Mouse (Mus musculus) lung, postnatal 0 days (tissue): ENCODE measurements at regions not wholly inside any gene's neighbourhood (a gene's known extent, or its start where the extent isn't known, plus 50 kb on each side); places are given as distances from the start of the nearest gene placed in this dataset.

ENCODE experiments used
- ATAC-seq: fragments of 200-750 bp; cut with Nextera tagmentation; 2 replicates; pipeline ENCODE4 v1.8.0; 2017; ENCODE audit warnings: moderate library complexity
- DNase-seq: peaks from one replicate; pipeline ENCODE4 v3.0.0-alpha.2; 2016; ENCODE audit warnings: low spot score
- H3K27ac ChIP-seq: fragments of 300-500 bp; sonication (generic); 2 replicates; pipeline ENCODE4 v1.5.1; 2014; ENCODE audit warnings: antibody characterized with exemption, mild to moderate bottlenecking, low read length, mixed read lengths
- H3K27me3 ChIP-seq: fragments of 300-500 bp; sonication (generic); replicated peaks from 2 replicates; pipeline ENCODE4 v1.6.1; 2014; ENCODE audit warnings: low read length, mixed read lengths; ENCODE audit not compliant: insufficient read depth
- H3K36me3 ChIP-seq: fragments of 300-500 bp; sonication (generic); 2 replicates; pipeline ENCODE4 v1.6.1; 2014; ENCODE audit warnings: low read length, mixed read lengths; ENCODE audit not compliant: insufficient read depth
- H3K4me1 ChIP-seq: fragments of 300-500 bp; sonication (generic); 2 replicates; pipeline ENCODE4 v1.6.1; 2014; ENCODE audit warnings: antibody characterized with exemption, low read depth, low read length, mixed read lengths; ENCODE audit not compliant: insufficient read depth
- H3K4me2 ChIP-seq: fragments of 300-500 bp; sonication (generic); replicated peaks from 2 replicates; pipeline ENCODE4 v1.6.1; 2014; ENCODE audit warnings: low read depth, mild to moderate bottlenecking, low read length, moderate library complexity, mixed read lengths
- H3K4me3 ChIP-seq: fragments of 300-500 bp; sonication (generic); 2 replicates; pipeline ENCODE4 v1.5.1; 2014; ENCODE audit warnings: low read depth, low read length
- H3K9ac ChIP-seq: fragments of 300-500 bp; sonication (generic); replicated peaks from 2 replicates; pipeline ENCODE4 v1.6.1; 2014; ENCODE audit warnings: low read depth, mild to moderate bottlenecking
- H3K9me3 ChIP-seq: fragments of 300-500 bp; sonication (generic); 2 replicates; pipeline ENCODE4 v1.6.1; 2016; ENCODE audit warnings: low read length, mixed read lengths
- CTCF ChIP-seq: IDR thresholded peaks from 2 replicates; pipeline ENCODE4 v1.5.1; 2016; ENCODE audit warnings: antibody characterized with exemption, mild to moderate bottlenecking
- EP300 ChIP-seq: IDR thresholded peaks from 2 replicates; pipeline ENCODE4 v1.6.1; 2016; ENCODE audit warnings: antibody characterized with exemption, mild to moderate bottlenecking, control low read depth
- WGBS: fragments of 180-500 bp; shearing (Covaris S2); extraction: QIAGEN DNeasy Blood & Tissue Kit; methylation state at CpG from one replicate; pipeline ENCODE4 v1.1.7; 2014; 5-methylcytosine and 5-hydroxymethylcytosine counted together

DNA sequence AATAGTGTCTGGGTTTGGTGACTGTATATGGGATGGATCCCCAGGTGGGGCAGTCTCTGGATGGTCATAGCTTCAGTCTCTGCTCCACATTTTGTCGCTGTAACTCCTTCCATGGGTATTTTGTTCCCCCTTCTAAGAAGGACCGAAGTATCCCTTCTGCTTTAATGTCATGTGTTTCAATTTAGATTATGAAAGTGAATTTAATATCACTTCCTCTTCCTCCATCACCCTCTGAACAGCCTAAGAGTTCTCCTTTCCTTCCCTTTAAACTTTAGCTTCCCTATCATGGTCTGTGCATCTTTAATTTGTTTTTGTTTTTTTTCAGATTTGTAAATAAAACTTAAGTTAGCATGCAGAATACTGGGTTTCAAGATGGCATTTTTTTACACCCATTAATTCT, 211.0 kb upstream of the Phyhipl start:
- H3K27ac ChIP-seq, result no peak overlapping the region
- no peaks in the 10 kb centered on the region for H3K4me1 ChIP-seq
- no peak overlapping the region for H3K4me3 ChIP-seq
- no peaks in the 10 kb centered on the region for H3K36me3 ChIP-seq
- no peak for DNase-seq
- no peak for TF ChIP-seq EP300
- TF ChIP-seq CTCF, result no peak
- WGBS, result 91% methylated on average over 2 of the region's 2 CpGs
- no peaks in the 10 kb centered on the region for H3K27me3 ChIP-seq
- H3K9me3 ChIP-seq, result no peaks in the 10 kb centered on the region
- no peak overlapping the region for H3K9ac ChIP-seq
- no peak for ATAC-seq
- no peak overlapping the region for H3K4me2 ChIP-seq

GRCm38 (mm10) chr10:70864650-70865049, 208.9 kb upstream of the Phyhipl start:
- Histone ChIP-seq H3K27ac (no peak overlapping the region), H3K27me3 (no peaks in the 10 kb centered on the region), H3K9me3 (no peaks in the 10 kb centered on the region), H3K4me2 (no peak overlapping the region), H3K4me1 (no peaks in the 10 kb centered on the region), H3K9ac (no peak overlapping the region), H3K4me3 (no peak overlapping the region), H3K36me3 (no peaks in the 10 kb centered on the region)
- 76% methylated on average over 5 of the region's 5 CpGs for WGBS
- TF ChIP-seq CTCF (no peak), EP300 (no peak)
- ATAC-seq (no peak), DNase-seq (no peak)

DNA sequence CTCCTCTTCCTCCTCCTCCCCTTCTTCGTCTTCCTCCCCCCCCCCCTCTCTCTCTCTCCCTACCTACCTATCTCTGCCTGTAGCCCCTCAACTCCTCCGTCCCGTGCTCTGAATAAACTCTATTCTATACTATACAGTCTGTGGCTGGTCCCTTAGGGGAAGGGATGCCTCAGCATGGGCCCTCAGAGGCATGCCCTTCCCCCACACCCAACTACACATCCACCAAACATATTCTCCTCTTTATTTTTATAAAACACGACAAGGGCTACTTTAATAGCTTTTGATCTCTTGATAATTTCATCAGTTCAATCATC, 206.2 kb upstream of the Phyhipl start:
- Histone ChIP-seq H3K36me3 (no peaks in the 10 kb centered on the region), H3K9me3 (no peaks in the 10 kb centered on the region), H3K4me3 (no peak overlapping the region), H3K4me1 (no peaks in the 10 kb centered on the region), H3K27me3 (no peaks in the 10 kb centered on the region), H3K4me2 (no peak overlapping the region), H3K9ac (no peak overlapping the region), H3K27ac (no peak overlapping the region)
- no peak for ATAC-seq
- TF ChIP-seq CTCF (no peak), EP300 (no peak)
- WGBS, result 51% methylated on average over 3 of the region's 4 CpGs
- DNase-seq, result no peak

DNA sequence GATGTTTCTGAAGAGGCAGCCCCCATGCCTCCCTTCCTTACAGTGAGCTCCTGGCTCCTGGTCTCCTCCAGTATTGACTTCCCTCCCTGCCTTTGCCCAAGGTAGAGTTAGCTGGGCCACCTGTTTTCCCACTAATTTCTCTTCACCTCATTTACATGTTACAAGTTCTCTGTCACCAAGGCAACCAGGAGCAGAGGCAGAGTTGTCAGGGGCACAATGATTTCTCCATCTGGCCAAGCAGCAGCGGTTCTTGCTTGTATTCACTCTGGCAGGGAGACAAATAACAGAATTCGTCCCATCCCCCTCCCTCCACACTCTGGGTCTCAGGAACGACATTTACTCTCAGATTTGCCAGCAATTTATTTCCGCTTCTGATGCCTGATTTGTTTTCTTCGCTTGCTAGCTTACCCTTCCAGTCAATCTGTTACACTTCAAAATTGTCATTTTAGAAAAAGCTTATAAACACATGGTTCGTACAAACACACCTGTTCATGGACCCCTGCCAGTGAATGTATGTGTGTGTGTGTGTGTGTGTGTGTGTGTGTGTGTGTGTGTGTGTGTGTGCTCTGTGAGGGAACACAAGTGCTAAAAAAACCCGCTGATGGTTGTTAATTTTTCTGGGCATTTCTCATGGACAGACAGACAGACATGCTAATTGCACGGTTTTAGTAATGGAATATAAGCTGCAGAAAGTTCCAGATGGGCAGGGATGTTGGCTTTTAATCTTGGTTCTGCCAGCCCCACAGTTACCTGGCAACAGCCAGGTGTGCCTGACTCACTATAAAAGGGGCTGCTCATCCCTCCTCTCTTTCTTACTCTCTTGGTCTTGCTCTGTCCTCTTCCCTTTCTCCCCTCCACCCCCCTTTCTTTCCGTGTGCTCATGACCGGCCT, 205.6 kb upstream of the Phyhipl start:
- DNase-seq (no peak), ATAC-seq (no peak)
- Histone ChIP-seq H3K36me3 (no peaks in the 10 kb centered on the region), H3K9me3 (no peaks in the 10 kb centered on the region), H3K9ac (no peak overlapping the region), H3K27me3 (no peaks in the 10 kb centered on the region), H3K27ac (no peak overlapping the region), H3K4me1 (no peaks in the 10 kb centered on the region), H3K4me3 (no peak overlapping the region), H3K4me2 (no peak overlapping the region)
- TF ChIP-seq EP300 (no peak), CTCF (no peak)
- 46% methylated on average over 10 of the region's 10 CpGs for WGBS

GRCm38 (mm10) chr10:70857155-70857820, 201.5 kb upstream of the Phyhipl start:
- 69% methylated on average over 14 of the region's 14 CpGs for WGBS

DNA sequence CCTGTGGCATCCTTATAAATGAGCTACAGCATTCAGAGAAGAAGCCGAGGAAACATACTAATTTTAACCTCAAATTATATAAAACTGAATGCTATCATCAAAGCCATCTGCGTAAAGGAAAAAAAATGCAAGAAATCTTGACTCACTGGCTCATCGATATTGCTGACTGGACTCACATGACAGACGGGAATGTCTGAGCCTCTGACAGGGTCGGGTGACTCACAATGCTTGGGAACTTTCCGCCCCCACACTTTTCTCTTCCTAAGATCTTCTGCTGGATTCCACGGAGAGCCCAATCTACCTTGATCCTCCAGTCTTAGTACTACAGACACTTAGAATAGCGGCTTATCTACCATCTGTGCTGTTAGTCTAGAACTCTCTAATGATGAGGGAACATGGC, 200.2 kb upstream of the Phyhipl start:
- no peaks in the 10 kb centered on the region for H3K9me3 ChIP-seq
- no peak for ATAC-seq
- WGBS, result 83% methylated on average over 8 of the region's 8 CpGs
- no peak for DNase-seq
- H3K27ac ChIP-seq, result no peak overlapping the region
- H3K4me2 ChIP-seq, result no peak overlapping the region
- no peaks in the 10 kb centered on the region for H3K4me1 ChIP-seq
- H3K4me3 ChIP-seq, result no peak overlapping the region
- H3K27me3 ChIP-seq, result no peaks in the 10 kb centered on the region
- H3K36me3 ChIP-seq, result no peaks in the 10 kb centered on the region
- TF ChIP-seq EP300 (no peak), CTCF (no peak)
- H3K9ac ChIP-seq, result no peak overlapping the region

More at GRCm38 (mm10) chr10:70857155-70857820, 201.5 kb upstream of the Phyhipl start:
- ATAC-seq, result no peak
- no peak overlapping the region for H3K4me2 ChIP-seq
- no peaks in the 10 kb centered on the region for H3K27me3 ChIP-seq
- no peaks in the 10 kb centered on the region for H3K4me1 ChIP-seq
- H3K9ac ChIP-seq, result no peak overlapping the region
- no peak overlapping the region for H3K27ac ChIP-seq
- no peaks in the 10 kb centered on the region for H3K36me3 ChIP-seq
- DNase-seq, result no peak
- TF ChIP-seq EP300, result no peak
- H3K4me3 ChIP-seq, result no peak overlapping the region
- no peaks in the 10 kb centered on the region for H3K9me3 ChIP-seq
